Mouse (Mus musculus): ENCODE data around the gene Foxo6.
A peak's percentile ranks its signal among the peaks of the same experiment; 100 is the strongest.

Foxo6 gene

DNA sequence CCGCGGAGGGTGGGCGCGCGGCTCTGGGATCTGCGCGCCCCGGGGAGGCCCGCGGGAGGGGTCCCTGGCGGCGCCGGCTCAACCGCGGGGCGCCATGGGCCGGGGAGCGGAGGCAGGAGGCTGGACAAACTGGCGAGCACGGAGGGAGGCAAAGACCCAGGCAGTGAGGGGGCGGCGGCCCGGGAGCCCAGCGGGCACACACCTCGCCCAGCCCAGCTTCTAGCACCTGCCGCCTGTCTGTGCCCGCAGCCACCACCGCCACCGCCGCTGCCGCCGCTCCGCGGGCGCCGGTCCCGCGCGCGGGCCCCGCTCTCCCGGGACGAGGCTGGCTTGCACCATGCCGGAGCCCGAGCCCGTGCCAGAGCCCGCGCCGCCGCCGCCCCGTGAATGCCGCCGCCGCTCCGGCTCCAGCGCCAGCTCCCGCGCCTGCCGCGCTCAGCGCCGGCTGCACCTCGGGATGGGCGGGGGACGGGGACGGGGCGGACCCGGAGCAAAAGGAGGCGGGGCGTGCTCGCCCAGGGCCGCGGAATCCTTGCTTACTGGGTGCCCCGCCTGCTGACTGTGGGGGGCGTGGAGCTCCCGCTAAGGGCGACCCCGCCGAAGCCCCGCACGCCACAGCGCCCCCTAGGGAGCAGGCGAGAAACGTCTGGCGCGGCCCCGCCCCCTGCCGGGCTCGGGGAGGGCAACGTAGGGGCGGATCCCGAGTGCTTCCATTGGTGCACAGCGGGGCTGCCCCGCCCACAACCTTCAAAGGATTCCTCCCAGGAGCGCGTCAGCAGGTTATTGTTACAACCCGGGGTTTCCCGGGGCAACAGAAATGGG, at the start of gene Foxo6:
Foxo6 (minus strand) TSS at position 60 of the 822 bp plus-strand sequence.
- DNase-seq (ENCODE audit: low read depth, low spot score): peak; percentile 98

DNA sequence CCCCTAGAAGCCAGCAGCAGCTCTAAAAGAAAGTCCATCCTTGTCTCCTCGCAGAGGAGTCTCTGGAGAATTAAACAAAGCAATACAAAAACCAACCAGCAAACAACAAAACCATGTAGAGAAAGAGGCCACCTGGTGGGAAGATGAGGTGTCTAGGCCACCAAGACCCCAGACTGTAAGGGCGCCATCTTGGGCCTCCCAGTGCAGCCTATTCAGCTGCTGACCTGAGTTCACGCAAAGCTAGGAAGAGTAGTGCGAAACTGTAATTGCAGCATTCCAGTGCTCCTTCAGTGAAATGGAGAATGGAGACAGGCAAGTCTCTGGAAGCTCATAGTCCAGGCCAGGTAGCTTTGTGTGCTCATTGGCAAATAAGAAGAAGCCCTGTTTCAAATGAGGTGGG, 47.2 kb upstream of the Foxo6 start:
- DNase-seq (ENCODE audit: low read depth, low spot score): no peak

DNA sequence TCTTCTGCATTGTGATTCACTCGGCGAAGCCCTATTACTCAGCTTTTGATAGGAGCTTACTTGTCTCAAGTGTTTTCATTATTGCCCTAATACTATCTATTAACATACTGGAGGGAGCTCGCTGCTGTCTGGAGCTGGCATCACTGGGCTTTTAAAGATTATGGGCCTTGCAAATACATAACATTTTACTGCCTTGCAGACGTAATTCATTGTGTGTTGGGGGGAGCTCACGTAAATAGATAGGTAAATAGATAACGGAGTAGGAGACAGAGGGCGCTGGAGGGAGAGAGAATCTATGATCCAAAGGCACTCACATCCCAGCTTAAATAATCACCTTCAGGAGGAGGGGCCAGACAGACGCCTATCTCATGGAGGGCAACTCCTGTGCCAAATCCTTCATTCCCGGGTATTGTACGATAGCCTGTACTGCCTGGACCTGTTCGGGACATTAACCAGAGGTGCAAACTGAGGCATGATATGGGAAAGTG, 45.8 kb upstream of the Foxo6 start:
- peak; percentile 7 for DNase-seq (ENCODE audit: low read depth, low spot score)

DNA sequence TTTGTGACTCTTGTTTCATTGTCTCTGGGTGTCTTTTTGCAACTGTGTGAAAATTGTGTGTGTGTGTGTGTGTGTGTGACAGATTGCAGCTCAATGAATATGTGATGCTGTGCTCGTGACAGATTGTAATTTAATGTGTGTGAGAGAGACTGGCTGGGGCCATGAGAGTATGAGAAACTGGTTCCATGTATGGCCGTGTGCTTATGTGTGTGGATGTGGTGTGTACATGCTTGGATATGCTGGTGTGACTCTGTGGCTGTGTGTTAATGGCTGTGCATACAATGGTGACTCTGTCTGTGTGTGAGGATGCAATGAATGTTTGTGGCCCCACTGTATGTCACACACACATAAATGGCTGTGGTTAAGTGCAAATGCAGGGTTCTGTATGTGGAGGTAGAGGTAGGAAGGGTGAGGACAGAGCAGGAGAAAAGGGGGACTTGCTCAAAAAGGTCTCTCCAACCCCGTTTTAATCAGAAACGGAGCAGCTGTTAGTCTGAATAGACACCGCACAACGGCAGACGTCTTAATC, 45.3 kb upstream of the Foxo6 start:
- no peak for DNase-seq (ENCODE audit: low read depth, low spot score)

DNA sequence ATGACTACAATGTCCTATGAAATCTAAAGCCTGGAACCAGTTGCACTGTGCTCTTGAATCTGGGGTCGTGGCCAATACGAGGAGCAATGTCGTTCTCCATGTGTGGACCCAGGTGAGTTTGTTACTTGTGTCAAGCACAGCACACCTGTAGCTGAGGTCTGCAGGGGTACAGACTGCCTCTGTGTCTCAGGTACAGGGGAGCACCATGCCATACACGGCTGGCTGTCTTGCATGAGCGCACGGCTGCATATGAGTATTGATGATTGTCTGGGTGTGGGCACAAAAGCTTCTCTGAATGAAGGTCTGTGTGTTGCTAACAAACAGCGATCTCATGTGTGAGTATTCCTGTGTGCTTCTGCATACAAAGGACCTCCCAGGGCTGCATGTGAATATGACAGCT, 44.8 kb upstream of the Foxo6 start:
- DNase-seq (ENCODE audit: low read depth, low spot score): no peak

DNA sequence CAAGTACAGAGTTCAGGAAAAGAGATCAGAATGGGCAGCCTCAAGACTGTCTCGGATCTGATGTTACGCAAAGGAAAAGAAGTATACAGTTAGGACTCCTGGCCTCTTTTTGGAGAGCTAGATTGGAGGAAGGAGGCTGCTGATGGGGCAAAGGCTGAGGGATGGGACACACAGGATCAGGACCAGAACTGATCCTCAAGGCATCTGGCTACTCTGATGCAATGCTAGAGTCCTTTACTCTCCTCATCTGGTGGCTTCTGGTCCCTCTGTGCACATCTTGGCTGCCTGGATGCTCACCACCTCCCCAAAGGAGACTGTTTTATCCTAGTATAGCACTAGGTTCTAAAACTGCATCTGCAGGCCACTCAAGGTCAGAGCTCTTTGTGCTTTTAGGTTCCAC, 44.4 kb upstream of the Foxo6 start:
- DNase-seq (ENCODE audit: low read depth, low spot score): no peak

DNA sequence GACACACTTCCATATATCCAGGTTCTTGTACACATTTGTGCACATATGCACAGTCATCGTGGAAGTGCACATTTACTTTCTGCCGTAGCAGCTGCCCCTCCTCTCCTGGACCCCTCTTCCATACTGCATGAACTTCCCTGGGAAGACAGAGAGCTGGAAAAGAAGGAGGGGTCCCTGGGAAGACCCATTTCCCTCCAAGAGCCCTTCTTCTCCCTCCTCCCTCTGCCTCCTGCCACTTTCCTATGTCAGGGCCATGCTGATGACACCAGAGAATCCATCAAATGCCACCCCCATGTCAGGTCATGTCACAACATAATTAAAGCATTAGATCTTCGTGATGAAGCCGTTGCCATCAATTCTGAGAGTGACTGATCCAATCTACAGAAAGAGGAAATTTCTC, 38.6 kb upstream of the Foxo6 start:
- no peak for DNase-seq (ENCODE audit: low read depth, low spot score)

DNA sequence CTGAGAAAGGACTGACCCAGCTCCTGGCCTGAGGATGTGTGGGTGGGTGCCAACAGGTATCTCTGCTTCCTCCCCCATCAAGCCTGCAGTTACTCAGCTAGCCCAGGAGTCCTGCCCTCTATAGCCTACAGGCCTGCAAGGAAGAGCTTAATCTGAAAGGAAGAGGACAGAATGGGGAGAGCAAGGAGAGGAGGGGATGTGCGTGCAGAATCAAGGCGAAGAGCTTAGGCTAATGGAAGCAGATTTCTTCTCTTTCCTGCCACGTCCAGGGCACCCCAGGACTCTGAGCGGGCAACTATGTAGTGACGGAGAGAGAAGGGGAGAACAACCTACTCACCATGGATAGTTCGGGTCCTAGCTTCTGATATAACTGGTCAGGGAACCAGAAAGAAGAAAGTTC, 37.9 kb upstream of the Foxo6 start:
- DNase-seq (ENCODE audit: low read depth, low spot score): no peak

DNA sequence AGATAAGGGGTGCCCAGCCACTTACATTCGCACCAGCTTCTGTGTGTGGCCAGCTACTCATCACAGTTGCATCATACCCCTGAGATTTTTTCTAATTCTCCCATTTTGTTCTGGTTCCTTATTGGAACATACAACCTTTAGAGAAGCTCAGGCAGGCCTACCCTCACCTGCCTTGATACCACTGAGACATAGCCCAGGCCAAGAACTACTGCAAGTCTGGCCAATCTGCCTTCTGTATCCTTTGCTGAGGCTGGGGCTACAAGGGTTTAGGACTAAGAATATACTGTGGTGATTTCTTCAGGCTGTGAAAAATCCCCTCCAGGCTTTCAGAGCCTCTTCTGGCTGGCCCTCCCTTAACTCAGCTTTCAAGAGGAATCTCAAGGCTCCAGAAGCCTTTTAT, 36.7 kb upstream of the Foxo6 start:
- no peak for DNase-seq (ENCODE audit: low read depth, low spot score)

DNA sequence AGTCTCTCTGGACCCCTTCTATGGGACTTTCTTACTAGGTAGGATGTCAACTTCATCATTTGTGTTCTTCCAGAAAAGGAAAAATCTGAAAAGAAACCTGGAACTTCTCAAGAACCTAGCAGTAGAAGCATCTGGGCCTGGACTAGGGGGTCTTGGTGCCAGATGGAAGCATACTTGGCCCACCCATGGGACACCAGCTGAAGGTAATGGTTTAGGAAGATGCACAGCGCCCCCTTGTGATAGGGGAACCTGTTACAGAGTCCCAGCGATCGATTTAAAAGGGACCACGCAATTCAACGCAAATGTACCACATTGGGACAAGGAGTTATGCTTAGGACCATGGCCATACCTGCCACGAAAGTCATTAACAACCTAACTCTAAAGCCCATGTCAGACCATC, 36.0 kb upstream of the Foxo6 start:
- DNase-seq (ENCODE audit: low read depth, low spot score): peak; percentile 57

DNA sequence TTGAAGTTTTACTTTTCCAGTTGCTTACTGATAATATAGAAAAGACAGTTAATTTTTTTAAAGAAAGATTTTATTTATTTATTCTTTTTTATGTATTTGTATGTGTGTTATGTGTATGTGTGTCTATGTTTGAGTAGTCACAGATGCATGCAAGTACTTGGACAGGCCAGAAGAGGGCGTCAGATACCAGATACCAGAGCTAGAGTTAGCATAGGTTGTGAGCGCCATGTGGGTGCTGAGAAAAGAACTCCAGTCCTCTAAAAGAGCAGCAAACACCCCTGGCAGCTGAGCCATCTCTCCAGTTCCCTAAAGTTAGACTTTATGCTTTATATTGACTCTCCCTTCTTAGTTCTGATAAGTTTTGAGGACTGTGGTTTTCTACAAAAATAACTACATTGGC, 30.4 kb upstream of the Foxo6 start:
- peak; percentile 56 for DNase-seq (ENCODE audit: low read depth, low spot score)

DNA sequence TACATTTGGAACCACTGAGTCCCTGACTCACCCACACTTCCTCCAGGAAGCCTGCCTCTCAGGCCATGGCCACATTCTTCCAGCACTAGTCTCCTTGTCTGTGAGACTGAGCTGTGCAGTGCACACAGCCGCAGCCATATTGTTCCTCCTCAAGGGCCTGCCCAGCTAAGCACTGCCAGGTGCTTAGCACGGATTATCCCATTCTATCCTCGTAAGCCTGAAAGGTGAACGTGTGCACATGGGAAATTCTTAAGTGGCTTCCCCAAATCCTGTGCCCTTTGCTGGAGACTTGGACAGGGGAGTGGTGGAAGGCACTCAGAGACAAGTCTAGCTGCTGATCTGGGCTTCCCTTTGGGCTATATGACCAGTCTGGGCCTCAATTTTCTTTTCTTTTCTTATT, 29.6 kb upstream of the Foxo6 start:
- no peak for DNase-seq (ENCODE audit: low read depth, low spot score)

DNA sequence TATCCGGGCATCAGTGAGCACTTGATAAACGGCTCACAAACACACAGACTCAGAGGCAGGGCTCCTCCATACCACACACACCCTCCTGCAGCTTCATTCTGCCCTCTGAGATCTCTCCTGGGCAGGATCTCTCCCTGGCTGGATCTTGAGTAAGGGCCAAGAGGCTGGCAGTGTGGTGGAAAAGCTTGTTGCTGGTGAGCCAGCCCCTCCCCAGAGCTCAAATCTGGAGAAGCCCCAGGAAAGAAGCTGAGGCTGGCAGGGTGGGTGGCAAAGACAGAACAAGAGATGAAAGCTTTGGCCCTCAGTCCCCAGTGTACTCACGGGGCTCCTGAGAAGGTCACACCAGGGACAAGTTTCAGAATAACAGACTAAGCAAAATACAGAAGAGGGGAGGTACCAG, 27.4 kb upstream of the Foxo6 start:
- DNase-seq (ENCODE audit: low read depth, low spot score): no peak

DNA sequence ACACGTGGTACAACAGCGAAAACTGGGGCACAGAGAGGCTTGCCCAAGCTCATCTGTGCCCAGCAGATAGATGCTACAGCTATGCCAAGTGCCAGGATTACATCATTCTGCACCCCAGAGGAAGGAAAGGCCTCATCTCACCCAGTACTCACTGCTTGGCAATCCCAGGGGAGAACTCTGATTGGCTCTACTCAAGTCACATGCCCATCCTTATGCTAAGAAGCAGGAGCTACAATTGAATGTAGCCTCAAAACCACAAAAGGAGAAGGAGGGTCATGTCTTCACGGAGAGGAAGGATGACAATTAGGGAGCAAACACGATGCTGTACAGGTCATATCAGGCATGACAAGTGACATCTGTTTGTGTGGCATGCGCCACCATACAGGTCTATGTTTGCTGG, 26.2 kb upstream of the Foxo6 start:
- no peak for DNase-seq (ENCODE audit: low read depth, low spot score)

DNA sequence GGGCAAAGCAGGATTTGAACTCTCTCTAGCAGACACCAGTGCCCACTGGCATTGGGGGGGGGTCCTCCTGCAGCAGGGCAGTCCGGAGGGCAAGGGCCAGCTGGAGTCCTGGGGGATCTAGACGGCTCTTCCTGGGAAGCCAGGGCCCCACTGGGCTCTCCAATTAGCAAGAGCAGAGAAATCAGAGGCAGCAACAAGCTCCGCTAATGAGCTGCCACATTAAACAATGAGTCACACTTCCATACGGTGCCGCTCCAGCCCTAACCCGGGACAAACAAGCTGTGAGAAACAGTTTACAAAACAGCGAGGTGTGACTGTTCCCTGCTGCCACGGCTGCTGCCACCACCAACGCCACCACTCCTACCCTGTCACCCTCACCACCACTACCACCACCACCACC, 17.4 kb upstream of the Foxo6 start:
- no peak for DNase-seq (ENCODE audit: low read depth, low spot score)

DNA sequence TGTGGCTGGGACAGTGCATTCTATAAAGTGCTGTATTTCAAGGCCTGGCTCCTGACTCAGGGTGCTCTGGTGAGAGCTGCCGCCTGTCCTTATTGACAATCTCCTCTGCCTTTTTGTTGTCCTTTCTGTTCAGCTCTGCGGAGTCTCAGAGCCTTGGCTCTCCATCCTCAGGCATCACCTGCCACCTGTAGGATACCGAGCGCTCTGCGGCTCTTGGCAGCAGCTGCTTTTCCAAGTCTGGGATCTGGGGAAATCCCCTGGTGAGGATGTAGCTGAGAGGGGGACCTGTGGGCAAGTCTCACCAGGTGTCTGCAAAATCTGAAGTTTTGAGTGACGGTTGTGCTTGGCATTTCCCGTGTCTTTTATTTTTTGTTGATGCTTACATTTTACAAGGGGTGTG, 12.1 kb upstream of the Foxo6 start:
- no peak for DNase-seq (ENCODE audit: low read depth, low spot score)

DNA sequence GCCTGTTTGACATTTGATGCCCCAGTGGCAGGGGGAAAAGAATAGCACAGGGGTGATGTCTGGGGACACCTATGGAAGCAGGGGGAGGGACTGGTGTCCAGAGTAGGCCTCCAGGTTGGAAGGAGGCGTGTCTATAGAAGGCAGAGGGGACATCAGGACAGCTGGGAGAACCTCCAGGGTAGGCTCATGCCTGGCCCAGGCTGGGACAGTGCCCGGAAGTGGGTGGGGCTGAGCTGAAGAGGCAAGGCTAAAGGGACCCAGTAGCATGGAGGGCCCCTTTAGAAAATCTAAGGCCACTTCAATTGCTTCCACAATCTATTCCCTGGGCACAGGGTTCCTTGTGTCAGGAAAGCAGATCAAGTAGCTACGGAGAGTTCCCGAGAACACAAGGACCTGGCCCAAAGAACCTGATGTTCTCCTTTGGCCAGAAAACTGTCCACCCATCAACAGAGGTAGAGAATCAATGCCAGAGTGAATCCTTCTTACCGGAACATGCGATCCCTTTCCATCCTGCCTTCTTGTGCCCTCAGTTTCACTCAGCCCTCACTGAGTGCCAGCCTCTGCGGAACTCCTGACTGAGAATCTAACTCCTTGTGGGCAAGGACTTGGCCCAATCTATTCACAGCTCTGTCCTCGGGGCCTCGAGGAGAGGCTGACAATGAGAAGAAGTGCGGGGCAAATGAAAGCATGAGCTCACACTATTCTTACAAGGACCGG, 4.1 kb upstream of the Foxo6 start:
- DNase-seq (ENCODE audit: low read depth, low spot score): no peak

DNA sequence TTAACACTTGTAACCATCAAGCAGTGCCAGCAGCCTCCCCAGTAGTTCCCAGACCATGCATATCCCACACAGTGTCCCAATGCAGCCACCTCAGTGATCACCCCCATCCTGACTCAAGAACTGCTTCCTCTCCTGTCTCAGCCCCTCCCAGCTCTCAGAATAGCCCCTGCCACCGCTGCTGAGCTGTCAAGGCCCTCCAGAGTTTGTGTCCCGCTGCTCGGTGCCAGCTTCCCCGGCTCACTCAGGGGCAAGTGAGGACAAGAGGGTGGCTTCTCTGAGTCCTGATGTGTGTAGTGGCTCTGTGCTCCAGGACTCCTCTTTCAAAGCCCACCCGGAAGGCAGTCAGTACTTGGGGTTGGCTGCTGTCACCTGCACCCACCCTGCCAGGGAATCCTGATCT, 3.3 kb upstream of the Foxo6 start:
- DNase-seq (ENCODE audit: low read depth, low spot score): no peak

DNA sequence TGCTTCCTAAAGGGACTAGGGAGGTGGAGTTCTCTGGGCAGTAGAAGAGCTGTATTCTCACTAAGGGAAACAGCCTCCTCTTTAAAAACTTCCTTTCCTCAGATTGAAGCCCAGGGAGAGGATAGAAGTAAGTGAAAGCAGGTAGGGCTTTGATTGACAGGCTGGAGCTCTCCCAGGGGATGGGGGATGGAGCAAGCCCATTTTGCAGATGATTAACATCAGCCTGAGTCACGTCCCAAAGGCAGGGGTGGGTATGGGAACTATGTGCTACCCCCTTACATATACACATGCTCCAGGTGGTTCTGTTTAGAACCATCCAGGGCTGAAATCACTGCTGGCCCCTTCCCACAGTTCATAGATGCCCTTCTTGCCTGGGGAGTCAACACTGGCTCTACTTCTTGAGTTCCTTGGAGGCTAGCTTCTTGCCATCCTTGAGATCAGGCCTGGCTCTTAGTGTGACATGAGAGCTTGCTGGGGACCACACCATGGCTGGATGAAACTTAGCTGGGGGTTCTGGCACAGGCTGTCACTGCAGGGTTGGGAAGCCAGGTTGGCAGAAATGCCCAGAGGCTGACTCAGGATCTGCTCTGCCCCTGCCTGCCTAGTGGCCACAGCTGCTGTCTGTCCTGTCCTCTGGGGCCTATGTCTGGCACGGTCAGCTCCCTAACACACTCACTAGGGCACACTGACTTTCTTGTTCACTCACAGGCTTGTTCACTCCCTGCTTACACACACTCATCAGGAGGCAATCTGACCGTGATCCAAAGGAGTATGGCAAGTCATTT, 2.2 kb upstream of the Foxo6 start:
- DNase-seq (ENCODE audit: low read depth, low spot score): no peak

DNA sequence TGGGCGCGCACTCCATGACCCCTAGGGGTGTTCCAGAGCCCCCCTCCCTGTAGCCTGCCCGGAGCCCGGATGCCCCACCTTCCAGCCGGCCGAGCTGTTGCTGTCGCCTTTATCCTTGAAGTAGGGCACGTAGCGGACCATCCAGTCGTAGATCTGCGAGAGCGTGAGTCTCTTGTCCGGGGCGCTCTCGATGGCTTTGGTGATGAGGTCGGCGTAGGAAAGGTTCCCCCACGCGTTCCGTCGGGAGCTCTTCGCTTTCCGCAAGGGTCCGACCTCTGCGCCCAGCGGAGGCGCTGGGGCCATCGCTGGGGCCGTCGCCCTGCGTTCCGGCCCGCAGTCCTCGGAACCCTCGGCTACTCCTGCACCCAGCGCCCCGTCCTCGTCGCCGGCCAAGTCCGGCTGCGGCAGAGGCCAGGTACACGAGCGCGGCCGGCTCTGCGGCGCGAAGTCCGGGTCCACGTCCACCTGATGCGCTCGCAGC, 348 bp downstream of the Foxo6 start:
- peak; percentile 38 for DNase-seq (ENCODE audit: low read depth, low spot score)

DNA sequence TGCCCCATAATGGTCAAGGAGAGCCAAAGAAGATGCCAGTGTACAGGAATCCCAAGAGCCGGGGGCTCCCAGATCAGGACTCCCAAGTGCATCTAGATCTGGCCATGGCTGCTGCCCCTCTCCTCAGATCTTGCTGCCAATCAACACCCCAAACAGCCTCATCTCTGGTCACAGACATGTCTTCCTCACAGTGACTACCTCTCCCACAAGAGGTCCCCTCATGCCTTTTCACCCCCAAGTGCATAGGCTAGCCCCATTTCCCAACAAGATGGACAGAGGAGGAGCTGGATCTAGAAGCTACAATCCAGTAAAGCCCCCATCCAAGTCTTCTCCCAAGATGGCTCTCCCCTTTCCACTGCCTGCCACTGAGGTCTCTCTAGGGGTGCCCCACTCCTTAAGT, 1.4 kb downstream of the Foxo6 start:
- DNase-seq (ENCODE audit: low read depth, low spot score): no peak

DNA sequence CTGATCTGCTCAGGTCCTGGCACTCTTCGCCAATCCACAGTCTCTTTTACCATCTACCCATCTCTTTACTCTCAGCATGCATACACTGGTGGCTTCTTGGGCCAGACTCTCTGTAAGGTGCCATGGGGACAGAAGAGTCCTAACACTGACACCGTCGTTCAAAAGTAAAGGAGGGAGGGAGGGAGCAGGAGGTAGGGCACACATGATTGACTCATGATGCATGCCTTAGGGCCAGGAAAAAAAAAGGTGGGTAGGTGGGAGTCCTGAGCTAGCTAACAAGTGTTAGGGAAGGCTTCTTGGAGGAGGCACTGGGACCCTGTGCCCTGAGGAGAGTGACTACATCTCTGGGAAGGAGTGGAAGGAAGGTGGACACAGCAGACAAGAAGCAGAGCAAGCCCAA, 1.9 kb downstream of the Foxo6 start:
- DNase-seq (ENCODE audit: low read depth, low spot score): no peak
